Mouse (Mus musculus) megakaryocyte, embryonic 14.5 days (primary cell): ENCODE measurements at regions not wholly inside any gene's neighbourhood (a gene's known extent, or its start where the extent isn't known, plus 50 kb on each side); places are given as distances from the start of the nearest gene placed in this dataset.

ENCODE experiments used
- H3K27me3 ChIP-seq: replicated peaks from 2 replicates; pipeline ENCODE3; 2012; ENCODE audit warnings: inconsistent platforms
- H3K36me3 ChIP-seq: replicated peaks from 2 replicates; pipeline ENCODE3; 2012; ENCODE audit warnings: low read length, inconsistent platforms, mixed read lengths
- H3K4me1 ChIP-seq: 2 replicates; pipeline ENCODE4 v1.6.1; 2012; ENCODE audit warnings: inconsistent platforms
- H3K4me3 ChIP-seq: replicated peaks from 2 replicates; pipeline ENCODE3; 2012; ENCODE audit warnings: moderate library complexity, mild to moderate bottlenecking, inconsistent platforms
- H3K9me3 ChIP-seq: 2 replicates; pipeline ENCODE4 v1.6.1; 2012; ENCODE audit warnings: inconsistent platforms
- FLI1 ChIP-seq: IDR thresholded peaks from 2 replicates; pipeline ENCODE4 v1.6.1; 2012; ENCODE audit warnings: low read length, inconsistent platforms, mixed read lengths
- GATA1 ChIP-seq: IDR thresholded peaks from 3 replicates; pipeline ENCODE4 v1.6.1; 2012; ENCODE audit warnings: mixed read lengths, low read length, inconsistent platforms, borderline replicate concordance

DNA sequence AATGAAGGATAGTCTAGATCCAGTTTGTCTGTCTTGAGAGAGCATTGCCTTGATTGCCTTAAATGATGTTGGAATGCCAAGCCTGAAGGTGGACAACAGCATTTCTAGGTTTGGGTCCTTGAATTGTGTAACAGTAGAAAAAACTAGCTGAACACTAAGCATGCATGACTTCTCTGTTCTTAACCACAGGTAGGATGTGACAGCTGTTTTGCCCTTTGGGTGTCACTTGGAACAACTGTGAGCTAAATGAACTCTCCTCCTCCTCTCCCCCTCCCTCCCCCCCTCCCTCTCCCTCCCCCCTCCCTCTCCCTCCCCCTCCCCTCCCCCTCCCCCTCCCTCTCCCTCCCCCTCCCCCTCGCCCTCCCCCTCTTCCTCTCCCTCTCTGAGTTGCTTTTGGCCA is 113.6 kb upstream of the 1700056E22Rik start:
- Histone ChIP-seq H3K4me1 (peaks cover 10% of the 10 kb centered on the region), H3K4me3 (no peak overlapping the region), H3K9me3 (peaks cover 7% of the 10 kb centered on the region; the same call in 1 of the 2 replicates), H3K36me3 (no peaks in the 10 kb centered on the region), H3K27me3 (no peaks in the 10 kb centered on the region)
- no peak for TF ChIP-seq GATA1
- no peak for TF ChIP-seq FLI1

DNA sequence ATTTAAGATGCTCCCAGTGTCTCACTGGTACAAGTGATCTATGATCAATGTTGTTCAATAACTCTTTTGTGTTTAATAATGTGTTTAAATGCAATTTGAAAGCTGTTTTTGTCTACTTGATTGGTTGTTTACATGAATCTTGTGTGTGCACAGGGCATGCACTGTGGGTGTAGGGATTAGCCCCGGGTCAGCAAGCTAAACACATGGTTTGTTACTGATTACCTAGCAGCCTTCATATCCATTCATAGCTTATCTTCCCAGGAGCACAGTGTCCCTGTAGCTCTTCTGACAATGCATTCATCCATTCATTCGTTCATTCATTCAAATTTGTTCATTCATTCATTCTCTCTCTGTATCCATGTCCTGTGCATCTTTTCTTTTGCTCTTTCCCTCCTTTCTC is 108.9 kb upstream of the 1700056E22Rik start:
- H3K36me3 ChIP-seq = no peaks in the 10 kb centered on the region
- H3K4me3 ChIP-seq = no peak overlapping the region
- no peak for TF ChIP-seq GATA1
- no peak for TF ChIP-seq FLI1
- peaks cover 43% of the 10 kb centered on the region for H3K4me1 ChIP-seq
- H3K27me3 ChIP-seq = no peaks in the 10 kb centered on the region
- H3K9me3 ChIP-seq = peaks cover 7% of the 10 kb centered on the region; the same call in 1 of the 2 replicates

DNA sequence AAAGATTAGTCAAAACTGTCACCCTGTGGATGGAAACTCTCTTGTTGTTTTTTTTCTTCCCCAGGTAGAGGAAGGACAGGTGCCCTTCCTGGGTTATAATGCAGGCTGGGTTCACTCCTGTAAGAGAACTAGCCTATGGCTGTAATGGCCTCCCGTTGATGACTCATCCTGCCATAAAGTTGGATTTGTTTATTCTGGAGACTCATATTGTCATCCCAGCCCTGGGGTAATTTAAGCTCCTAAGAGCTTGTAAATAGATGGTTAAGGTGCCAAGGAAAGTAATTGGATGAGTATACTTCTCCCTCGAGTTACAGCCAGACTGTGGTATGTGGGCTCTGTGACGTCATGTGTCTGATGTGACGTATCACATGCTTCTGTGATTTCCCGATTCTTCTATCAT is 106.4 kb upstream of the 1700056E22Rik start:
- Histone ChIP-seq H3K27me3 (no peaks in the 10 kb centered on the region), H3K36me3 (no peaks in the 10 kb centered on the region), H3K4me3 (no peak overlapping the region), H3K4me1 (peaks cover 40% of the 10 kb centered on the region), H3K9me3 (0 out of 2 replicates have a peak, but pooled peaks cover 7% of the 10 kb centered on the region)
- TF ChIP-seq FLI1 = no peak
- TF ChIP-seq GATA1 = no peak

DNA sequence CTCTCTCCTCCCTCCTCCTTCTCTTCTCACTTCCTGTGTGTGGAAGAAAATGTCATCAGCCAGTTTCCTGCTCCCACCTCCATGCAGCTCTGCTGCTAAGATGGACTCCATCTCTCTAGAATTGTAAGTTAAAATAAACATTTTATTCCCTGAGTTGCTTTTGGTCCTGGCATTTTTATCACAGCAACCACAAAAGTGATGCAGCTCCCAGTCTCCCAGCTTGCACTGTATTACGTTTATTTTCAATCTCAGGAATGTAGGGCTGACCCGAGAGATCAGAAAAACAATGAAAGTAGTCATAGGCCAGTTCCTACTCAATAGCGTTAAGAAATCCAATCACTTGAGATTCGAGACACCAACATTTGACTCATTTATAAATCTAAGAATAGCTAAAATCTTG is 106.0 kb upstream of the 1700056E22Rik start:
- Histone ChIP-seq H3K27me3 (no peaks in the 10 kb centered on the region), H3K9me3 (0 out of 2 replicates have a peak, but pooled peaks cover 7% of the 10 kb centered on the region), H3K36me3 (no peaks in the 10 kb centered on the region), H3K4me1 (peaks cover 40% of the 10 kb centered on the region), H3K4me3 (no peak overlapping the region)
- TF ChIP-seq GATA1 = no peak
- TF ChIP-seq FLI1 = no peak

DNA sequence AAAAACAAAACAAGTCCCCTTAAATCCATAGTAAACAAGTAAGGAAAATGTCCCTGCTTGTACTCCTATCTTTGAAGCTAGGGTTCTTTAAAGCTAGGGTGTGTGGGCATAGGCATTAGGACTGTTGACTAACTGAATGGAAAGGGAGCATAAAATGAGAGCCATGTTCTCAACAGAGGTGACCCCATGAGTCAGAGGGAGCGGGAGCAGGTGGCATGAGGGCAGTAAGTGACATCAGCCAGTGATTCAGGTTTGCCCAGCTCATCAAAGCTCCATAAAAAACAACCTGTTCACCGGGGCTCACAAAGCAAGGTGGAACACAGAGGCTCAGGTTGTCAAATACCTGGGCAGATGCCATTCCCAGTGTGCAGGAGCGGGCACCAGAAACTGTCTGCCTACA is 104.6 kb upstream of the 1700056E22Rik start:
- H3K9me3 ChIP-seq = 0 out of 2 replicates have a peak, but pooled peaks cover 4% of the 10 kb centered on the region
- no peak for TF ChIP-seq FLI1
- no peak for TF ChIP-seq GATA1
- no peak overlapping the region for H3K4me3 ChIP-seq
- no peaks in the 10 kb centered on the region for H3K36me3 ChIP-seq
- peaks cover 40% of the 10 kb centered on the region for H3K4me1 ChIP-seq
- H3K27me3 ChIP-seq = no peaks in the 10 kb centered on the region

DNA sequence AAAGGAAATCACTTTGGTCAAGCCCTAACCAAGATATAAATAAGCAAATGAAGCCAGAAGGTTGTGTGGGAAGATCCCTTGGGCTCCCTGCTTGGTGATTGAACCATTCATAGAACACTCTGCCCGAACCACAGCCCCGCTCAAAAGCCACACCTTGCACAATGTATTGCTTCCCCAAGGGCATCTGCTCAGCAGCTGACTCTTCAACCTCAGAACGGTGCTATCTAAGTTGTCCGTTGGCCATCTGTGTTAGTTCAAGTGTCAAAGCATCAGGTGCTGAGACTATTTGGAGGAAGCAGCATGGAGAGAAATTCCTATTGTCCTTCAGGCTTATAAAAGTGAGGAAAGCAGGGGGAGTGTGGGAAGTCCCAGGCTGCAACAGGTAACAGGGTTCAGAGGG is 96.8 kb upstream of the 1700056E22Rik start:
- H3K27me3 ChIP-seq = peaks cover 7% of the 10 kb centered on the region
- H3K36me3 ChIP-seq = peaks cover 2% of the 10 kb centered on the region
- H3K9me3 ChIP-seq = peaks cover 15% of the 10 kb centered on the region
- H3K4me3 ChIP-seq = no peak overlapping the region
- H3K4me1 ChIP-seq = peaks cover 6% of the 10 kb centered on the region
- no peak for TF ChIP-seq GATA1
- no peak for TF ChIP-seq FLI1

DNA sequence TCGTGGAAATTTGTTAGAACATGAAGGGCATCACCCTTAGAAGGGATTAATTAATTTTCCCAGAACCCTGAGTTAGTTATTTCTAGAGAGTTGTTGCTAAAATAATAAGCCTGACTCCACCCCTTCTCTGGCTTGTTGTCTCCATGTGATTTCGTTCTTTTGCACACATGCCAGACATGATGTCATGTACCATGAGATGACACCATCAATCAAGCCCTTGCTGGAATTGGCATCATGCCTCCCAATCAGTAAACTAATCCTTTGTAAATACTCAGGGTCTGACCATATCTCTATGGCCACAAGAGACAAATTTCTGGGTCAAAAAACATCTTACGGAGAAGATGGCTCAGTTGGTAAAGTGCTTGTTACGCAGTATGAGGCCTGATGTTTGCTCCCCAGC is 93.2 kb upstream of the 1700056E22Rik start:
- Histone ChIP-seq H3K27me3 (peaks cover 7% of the 10 kb centered on the region), H3K4me1 (peaks cover 10% of the 10 kb centered on the region), H3K4me3 (no peak overlapping the region), H3K9me3 (peaks cover 15% of the 10 kb centered on the region), H3K36me3 (peaks cover 2% of the 10 kb centered on the region)
- TF ChIP-seq FLI1 (no peak), GATA1 (no peak)

DNA sequence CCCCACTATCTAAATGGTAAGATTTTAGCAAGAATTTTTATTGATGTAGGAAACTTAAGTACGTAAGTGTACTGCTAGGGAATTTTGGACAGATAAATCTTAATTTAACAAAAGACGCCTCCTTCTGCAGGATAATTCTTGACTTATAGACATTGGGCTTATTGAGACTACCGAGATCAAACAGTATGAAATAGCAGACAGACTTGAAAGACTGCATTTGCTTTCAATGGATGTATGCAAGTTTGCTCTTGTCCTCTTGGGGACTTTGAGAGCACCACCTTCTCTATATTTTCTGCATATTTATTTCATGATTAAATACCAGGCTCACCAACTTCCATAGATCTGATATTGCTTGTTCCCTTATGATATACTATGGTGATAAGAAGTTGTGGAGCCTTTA is 92.8 kb upstream of the 1700056E22Rik start:
- Histone ChIP-seq H3K4me3 (no peak overlapping the region), H3K9me3 (peaks cover 15% of the 10 kb centered on the region), H3K4me1 (peaks cover 13% of the 10 kb centered on the region), H3K36me3 (peaks cover 2% of the 10 kb centered on the region), H3K27me3 (peaks cover 7% of the 10 kb centered on the region)
- TF ChIP-seq FLI1 (no peak), GATA1 (no peak)
